Comparison of ENCODE assay signal across 9 mouse cellular contexts in genomic region chr6:31563235-31564181, GRCm38 (mm10). TPM values are rescaled to one million over a fixed set of nuclear protein-coding genes. Genes with fewer than 3 reads are reported as not detected.
DNase-seq lines count a peak whose midpoint lies in the region; ATAC-seq lines count a peak whose summit lies in the region.
"Had no signal": no experiment of that assay in that cellular context is flagged by ENCODE, and none has a peak within 500 bp of the region (broad histone marks: within the 10 kb centered on the region; RNA-seq: fewer than 3 reads in every experiment).

TSS of gene Podxl (minus strand) at chr6:31563981.

- peak within 1 kb of the TSS; percentile 79 for H3K4me2 ChIP-seq in embryonic facial prominence, embryonic 11.5 days (ENCODE audit: low read depth, low read length)
- peak within 1 kb of the TSS; percentile 98 for H3K4me2 ChIP-seq in heart, embryonic 11.5 days
- H3K4me2 ChIP-seq in kidney, embryonic 14.5 days (replicated peaks; ENCODE audit: low read depth, low read length): peak within 1 kb of the TSS; percentile 93
- H3K4me2 ChIP-seq in liver, embryonic 11.5 days: peak within 1 kb of the TSS; percentile 98

- H3K4me3 ChIP-seq in erythroblast, embryonic 14.5 days (replicated peaks): peak within 1 kb of the TSS; percentile 69
- peak within 1 kb of the TSS; percentile 47 for H3K4me3 ChIP-seq in embryonic facial prominence, embryonic 11.5 days (ENCODE audit: low read depth, low read length)
- peak within 1 kb of the TSS; percentile 84 for H3K4me3 ChIP-seq in heart, embryonic 11.5 days (ENCODE audit: low read depth, low read length)
- H3K4me3 ChIP-seq in kidney, embryonic 14.5 days (ENCODE audit: low read length): peak within 1 kb of the TSS; percentile 61
- H3K4me3 ChIP-seq in liver, embryonic 11.5 days (ENCODE audit: low read depth, low read length): peak within 1 kb of the TSS; percentile 89

- H3K27ac ChIP-seq in embryonic facial prominence, embryonic 11.5 days (replicated peaks; ENCODE audit: low read depth, low read length): no peak within 1 kb of the TSS
- peak within 1 kb of the TSS; percentile 70 for H3K27ac ChIP-seq in heart, embryonic 11.5 days (ENCODE audit: low read depth, low read length)
- H3K27ac ChIP-seq in kidney, embryonic 14.5 days (ENCODE audit: low read depth, low read length): no peak within 1 kb of the TSS
- H3K27ac ChIP-seq in liver, embryonic 11.5 days (ENCODE audit: low read depth, low read length): peak within 1 kb of the TSS; percentile 65

- H3K9ac ChIP-seq in embryonic facial prominence, embryonic 11.5 days (replicated peaks; ENCODE audit: low read length): peak within 1 kb of the TSS; percentile 41
- H3K9ac ChIP-seq in heart, embryonic 11.5 days (ENCODE audit: low read depth, low read length): peak within 1 kb of the TSS; percentile 85
- peak within 1 kb of the TSS; percentile 70 for H3K9ac ChIP-seq in kidney, embryonic 14.5 days (ENCODE audit: low read depth, low read length)
- H3K9ac ChIP-seq in liver, embryonic 11.5 days (ENCODE audit: low read depth, low read length): peak within 1 kb of the TSS; percentile 93

- ATAC-seq in erythroblast, adult 5-6 weeks (replicated peaks; ENCODE audit: low FRiP score, poor library complexity, severe bottlenecking): no peak
- peak; percentile 78 for ATAC-seq in embryonic facial prominence, embryonic 11.5 days (replicated peaks; ENCODE audit: insufficient number of reproducible peaks, low FRiP score, low TSS enrichment, low read depth)
- peak; percentile 92 for ATAC-seq in heart, embryonic 11.5 days (replicated peaks; ENCODE audit: insufficient number of reproducible peaks, low FRiP score, low TSS enrichment)
- peak; percentile 88 for ATAC-seq in kidney, embryonic 14.5 days (ENCODE audit: low FRiP score, low TSS enrichment)
- peak; percentile 92 for ATAC-seq in liver, embryonic 11.5 days (replicated peaks; ENCODE audit: low FRiP score)

- peaks cover 47% of the 10 kb centered on the region for H3K27me3 ChIP-seq in erythroblast, embryonic 14.5 days (ENCODE audit: control insufficient read depth)
- peaks cover 31% of the 10 kb centered on the region for H3K27me3 ChIP-seq in embryonic facial prominence, embryonic 11.5 days (ENCODE audit: control insufficient read depth, insufficient read depth, low read length)
- H3K27me3 ChIP-seq in heart, embryonic 11.5 days (ENCODE audit: control insufficient read depth, insufficient read depth, low read length): no peaks in the 10 kb centered on the region
- peaks cover 54% of the 10 kb centered on the region for H3K27me3 ChIP-seq in kidney, embryonic 14.5 days (ENCODE audit: control insufficient read depth, insufficient read depth, low read length)
- 0 out of 2 replicates have a peak, but pooled peaks cover 3% of the 10 kb centered on the region for H3K27me3 ChIP-seq in liver, embryonic 11.5 days (replicated peaks; ENCODE audit: control insufficient read depth, insufficient read depth, low read length)

- peaks cover 76% of the 10 kb centered on the region for H3K4me1 ChIP-seq in erythroblast, embryonic 14.5 days (ENCODE audit: control insufficient read depth)
- peaks cover 4% of the 10 kb centered on the region; the same call in 1 of the 2 replicates for H3K4me1 ChIP-seq in embryonic facial prominence, embryonic 11.5 days (ENCODE audit: control insufficient read depth, insufficient read depth, low read length)
- H3K4me1 ChIP-seq in heart, embryonic 11.5 days (ENCODE audit: control insufficient read depth, insufficient read depth, low read length): peaks cover 27% of the 10 kb centered on the region
- peaks cover 16% of the 10 kb centered on the region for H3K4me1 ChIP-seq in kidney, embryonic 14.5 days (ENCODE audit: control insufficient read depth, insufficient read depth, low read length)
- H3K4me1 ChIP-seq in liver, embryonic 11.5 days (replicated peaks; ENCODE audit: control insufficient read depth, insufficient read depth, low read length): peaks cover 33% of the 10 kb centered on the region

- under 1% methylated on average over 71 of the region's 91 CpGs for WGBS in embryonic facial prominence, embryonic 11.5 days
- 0% methylated on average over 58 of the region's 91 CpGs for WGBS in heart, embryonic 11.5 days (ENCODE audit: insufficient replicate concordance)
- WGBS in kidney, embryonic 14.5 days: 0% methylated on average over 86 of the region's 91 CpGs
- under 1% methylated on average over 81 of the region's 91 CpGs for WGBS in liver, embryonic 11.5 days

- no peaks in the 10 kb centered on the region for H3K9me3 ChIP-seq in erythroblast, embryonic 14.5 days (ENCODE audit: control insufficient read depth, low read length)
- H3K9me3 ChIP-seq in embryonic facial prominence, embryonic 11.5 days (replicated peaks; ENCODE audit: control insufficient read depth, low read length): no peaks in the 10 kb centered on the region
- H3K9me3 ChIP-seq in heart, embryonic 11.5 days (replicated peaks; ENCODE audit: control insufficient read depth, low read length): no peaks in the 10 kb centered on the region
- no peaks in the 10 kb centered on the region for H3K9me3 ChIP-seq in kidney, embryonic 14.5 days (ENCODE audit: control insufficient read depth, low read length)
- no peaks in the 10 kb centered on the region for H3K9me3 ChIP-seq in liver, embryonic 11.5 days (ENCODE audit: control insufficient read depth, low read length)

- DNase-seq in embryonic facial prominence, embryonic 11.5 days (ENCODE audit: low spot score): peak; percentile 84
- DNase-seq in liver, embryonic 11.5 days (ENCODE audit: low spot score): peak; percentile 87
- peak; percentile 49 for DNase-seq in naive thymus-derived CD4-positive, alpha-beta T cell, adult 2 months (ENCODE audit: low read depth)
- peak; percentile 62 to 75 for DNase-seq in spleen, postnatal 4 days (ENCODE audit: low spot score in 2 of 2)

- peaks cover 7% of the 10 kb centered on the region; the same call in 1 of the 2 replicates for H3K36me3 ChIP-seq in erythroblast, embryonic 14.5 days (ENCODE audit: control insufficient read depth)
- H3K36me3 ChIP-seq in embryonic facial prominence, embryonic 11.5 days (replicated peaks; ENCODE audit: control insufficient read depth, insufficient read depth, low read depth, low read length): no peaks in the 10 kb centered on the region
- H3K36me3 ChIP-seq in heart, embryonic 11.5 days (ENCODE audit: control insufficient read depth, insufficient read depth, low read length): no peaks in the 10 kb centered on the region
- no peaks in the 10 kb centered on the region for H3K36me3 ChIP-seq in kidney, embryonic 14.5 days (ENCODE audit: control insufficient read depth, insufficient read depth, low read length)
- no peaks in the 10 kb centered on the region for H3K36me3 ChIP-seq in liver, embryonic 11.5 days (ENCODE audit: control insufficient read depth, insufficient read depth, low read length)

RNA-seq across cellular contexts. Expression of gene Podxl, which starts in this region (rescaled TPM):
- polyA plus RNA-seq in erythroblast, embryonic 14.5 days (2012): 0.23 and 0.29 TPM in 2 replicates
- not detected in 2 replicates for total RNA-seq in erythroblast, adult 5-6 weeks (2015; ENCODE audit: low replicate concordance)
- total RNA-seq in erythroblast, adult 5-6 weeks (2017; ENCODE audit: low replicate concordance): not detected in 2 replicates
- polyA plus RNA-seq in embryonic facial prominence, embryonic 11.5 days (2014; fragmentation: Nextera tagmentation; extraction: Ambion mirVana): 8.2 and 8.4 TPM in 2 replicates
- 22.7 and 26.0 TPM in 2 replicates for polyA plus RNA-seq in heart, embryonic 11.5 days (2014; fragmentation: Nextera tagmentation; extraction: Ambion mirVana)
- polyA plus RNA-seq in kidney, embryonic 14.5 days (2014; fragmentation: Nextera tagmentation; extraction: Ambion mirVana): 34.6 and 41.0 TPM in 2 replicates
- polyA plus RNA-seq in liver, embryonic 11.5 days (2014; fragmentation: Nextera tagmentation; extraction: Ambion mirVana): 27.8 and 29.1 TPM in 2 replicates
- total RNA-seq: CH12.LX had no signal

Comparison
In these comparisons a context has a peak if more than half of its experiments do, and no peak if none do; other contexts are left out.
1. H3K27ac ChIP-seq: peak in heart, embryonic 11.5 days (single experiment) and liver, embryonic 11.5 days (single experiment); none in embryonic facial prominence, embryonic 11.5 days (single experiment) and kidney, embryonic 14.5 days (single experiment).
2. H3K9ac ChIP-seq: peak in every context shown above with its lines; median percentile 93 in liver, embryonic 11.5 days; 85 in heart, embryonic 11.5 days; 70 in kidney, embryonic 14.5 days; 41 in embryonic facial prominence, embryonic 11.5 days.
3. Peak in every context shown above with its lines, with median percentiles within 50 percentile points of each other: H3K4me3 ChIP-seq, DNase-seq and H3K4me2 ChIP-seq.